Mouse (Mus musculus) kidney, adult 2 months (tissue): ENCODE data around the gene Mfsd8.

ENCODE experiments used
- CTCF ChIP-seq: fragments of 200-500 bp; conservative IDR thresholded peaks from 2 replicates; pipeline ENCODE4 v1.5.1; 2011; ENCODE audit warnings: low read depth, mild to moderate bottlenecking, control low read depth, low read length, moderate library complexity, mixed read lengths; ENCODE audit not compliant: insufficient read depth, insufficient read length
- POLR2A ChIP-seq: fragments of 200-500 bp; IDR thresholded peaks from one replicate; pipeline ENCODE4 v1.6.1; 2011; ENCODE audit warnings: low read depth, low read length, control low read depth

DNA sequence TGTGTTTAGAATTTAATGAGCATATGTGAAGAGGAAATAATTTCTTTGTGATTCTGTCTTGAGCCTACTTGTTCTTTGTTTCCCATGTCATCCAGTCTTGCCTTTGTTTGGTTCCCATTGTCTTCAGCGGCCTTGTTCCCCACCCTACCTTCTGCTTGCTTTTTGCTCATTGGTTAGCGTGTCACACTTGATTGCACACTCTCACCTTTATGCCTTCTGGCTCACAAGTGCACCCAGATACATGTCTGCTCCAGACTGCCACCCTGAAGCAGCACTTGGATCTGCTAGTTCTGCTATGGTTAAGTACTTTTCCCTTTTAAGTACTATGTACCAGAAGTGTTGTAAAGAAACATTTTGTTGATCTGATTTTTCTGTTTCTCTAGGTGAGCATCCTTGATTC, 36.8 kb downstream of the Mfsd8 start:
- TF ChIP-seq POLR2A (no peak), CTCF (no peak)
